Mouse (Mus musculus): Measurements from ENCODE around the gene Ripor2.

Gene Ripor2

DNA sequence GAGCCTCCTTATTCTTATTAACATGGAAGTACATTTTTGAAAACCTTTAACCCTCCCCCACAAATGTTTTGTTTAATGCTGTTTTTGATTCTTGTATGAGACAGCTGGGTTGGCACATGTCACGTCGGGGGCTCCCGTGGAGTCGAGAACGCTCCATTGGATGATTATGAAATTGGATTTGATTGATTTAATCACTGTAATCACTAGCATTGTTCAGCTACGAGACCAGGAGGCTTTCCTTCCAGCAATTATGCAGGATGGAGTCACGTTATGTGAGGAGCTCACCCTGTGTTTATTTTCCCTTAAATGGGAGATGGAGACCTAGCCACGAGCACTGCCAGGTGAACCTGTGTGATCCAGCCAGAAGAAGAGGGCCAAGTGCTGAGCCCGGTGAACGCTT, at the start of gene Ripor2:
Ripor2 (plus strand) TSS at position 357 of the 400 bp plus-strand sequence.
- DNase-seq (ENCODE audit: low spot score in 2 of 2): no peak

DNA sequence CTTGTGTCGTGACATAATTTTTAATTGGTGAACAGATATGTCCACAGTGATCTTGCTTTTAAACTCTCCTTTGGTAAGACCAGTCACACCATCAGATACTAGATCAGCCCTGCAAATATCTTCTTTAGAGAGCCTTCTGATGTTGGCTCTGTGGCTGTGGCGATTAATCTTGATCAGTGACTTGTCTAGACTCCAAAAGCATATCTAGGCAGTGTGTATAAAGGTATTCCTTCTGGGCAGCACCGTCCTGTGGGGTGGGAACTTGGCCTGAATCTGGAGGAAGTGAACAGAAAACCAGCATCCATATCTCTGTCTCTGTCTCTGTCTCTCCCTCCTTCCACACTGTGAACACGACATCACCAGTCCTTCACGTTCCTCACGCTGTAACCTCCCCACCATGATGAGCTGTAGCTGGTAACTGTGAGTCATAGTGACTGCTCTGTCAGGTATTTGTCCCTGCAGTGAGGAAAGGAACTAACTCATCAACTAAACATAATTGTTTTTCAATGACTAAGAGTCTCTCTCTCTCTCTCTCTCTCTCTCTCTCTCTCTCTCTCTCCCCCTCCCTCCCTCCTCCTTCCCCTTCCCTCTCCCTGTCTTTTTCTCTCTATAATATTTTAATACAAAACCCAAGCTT, 45.3 kb upstream of the Ripor2 start:
- no peak for DNase-seq (ENCODE audit: low spot score in 2 of 2)

DNA sequence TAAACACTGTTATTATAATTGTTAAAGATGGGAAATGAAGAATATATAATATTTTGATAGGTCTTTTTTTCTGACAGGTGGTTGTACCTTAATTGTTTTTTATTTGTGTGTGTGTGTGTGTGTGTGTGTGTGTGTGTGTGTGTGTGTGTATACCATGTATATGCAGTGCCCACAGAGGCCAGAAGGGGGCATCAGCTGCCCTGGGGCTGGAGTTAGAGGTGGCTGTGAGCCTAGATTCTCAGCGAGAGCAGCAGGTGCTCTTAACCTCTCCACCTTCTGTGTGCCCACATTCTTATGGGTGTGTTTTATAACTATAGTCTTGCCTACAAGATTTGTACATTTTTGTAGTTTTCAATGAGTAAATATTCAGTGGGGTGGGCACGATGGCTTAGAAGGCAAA, 44.0 kb upstream of the Ripor2 start:
- DNase-seq (ENCODE audit: low spot score in 2 of 2): no peak

DNA sequence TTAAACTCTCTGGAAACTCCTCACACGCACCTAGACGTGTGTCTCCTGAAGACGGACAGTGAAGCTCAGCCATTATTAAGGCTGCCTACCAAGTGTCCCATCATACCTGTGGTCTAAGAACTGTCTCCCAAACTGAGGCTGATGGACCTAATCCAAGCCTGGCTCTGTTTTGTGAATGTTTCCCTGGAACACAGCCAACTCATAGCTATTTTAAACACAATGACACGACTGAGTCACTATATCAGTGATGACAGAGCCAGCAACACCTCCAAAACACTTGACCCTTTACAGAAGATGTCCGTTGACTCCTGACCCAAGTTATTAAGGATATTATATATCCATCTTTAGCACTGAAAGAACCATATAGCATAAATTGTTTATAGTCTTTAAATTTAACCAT, 43.0 kb upstream of the Ripor2 start:
- DNase-seq (ENCODE audit: low spot score in 2 of 2): no peak

DNA sequence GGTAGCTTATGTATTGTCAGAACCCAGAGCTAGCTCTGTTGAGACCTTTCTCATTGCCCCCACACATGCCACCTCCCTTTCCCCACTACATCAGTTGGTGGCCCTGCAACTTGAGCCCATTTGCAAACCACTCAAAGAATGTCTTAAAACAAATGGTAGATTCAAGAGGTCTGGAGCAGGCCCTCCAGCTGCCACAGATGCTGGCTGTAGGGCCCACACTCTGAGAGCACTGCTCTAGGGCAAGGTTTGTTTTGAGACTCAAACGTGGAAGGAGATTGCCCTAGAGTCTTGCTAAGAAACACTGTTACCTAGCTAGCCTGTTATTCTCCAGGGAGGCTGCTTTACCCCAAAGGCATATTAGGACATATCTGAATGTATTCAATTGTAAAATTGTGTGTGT, 36.3 kb upstream of the Ripor2 start:
- DNase-seq (ENCODE audit: low spot score in 2 of 2): no peak

DNA sequence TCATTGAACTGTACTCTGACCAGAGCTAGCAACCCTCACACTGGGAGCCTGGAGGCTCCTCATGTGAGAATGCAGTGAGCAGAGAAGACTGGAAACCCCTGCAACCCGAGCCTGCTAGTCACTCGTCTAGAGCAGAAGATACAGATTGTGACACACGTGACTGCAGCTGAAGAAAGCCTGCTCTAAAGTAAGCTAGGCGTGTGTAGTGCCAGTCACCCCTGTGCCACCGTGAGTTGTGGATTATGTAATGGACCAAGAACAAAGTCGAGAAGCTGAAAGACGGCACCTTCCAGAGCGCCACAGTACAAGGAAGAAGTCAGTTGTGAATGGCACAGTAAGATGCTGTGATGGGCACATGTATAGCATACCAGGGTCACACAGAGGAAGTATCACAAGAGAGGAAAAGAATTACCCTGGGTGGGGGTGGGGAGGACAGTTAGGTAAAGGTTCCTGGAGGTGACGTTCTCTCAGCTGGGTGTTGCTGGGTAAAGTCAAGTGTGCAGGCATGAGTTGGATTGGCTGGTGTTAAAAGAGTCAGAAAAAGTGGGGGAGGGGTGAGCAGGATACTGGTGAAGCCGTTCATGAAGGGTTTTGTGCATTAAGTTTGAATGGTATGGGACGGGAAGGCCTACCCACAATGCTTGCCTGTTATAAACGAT, 35.1 kb upstream of the Ripor2 start:
- no peak for DNase-seq (ENCODE audit: low spot score in 2 of 2)

DNA sequence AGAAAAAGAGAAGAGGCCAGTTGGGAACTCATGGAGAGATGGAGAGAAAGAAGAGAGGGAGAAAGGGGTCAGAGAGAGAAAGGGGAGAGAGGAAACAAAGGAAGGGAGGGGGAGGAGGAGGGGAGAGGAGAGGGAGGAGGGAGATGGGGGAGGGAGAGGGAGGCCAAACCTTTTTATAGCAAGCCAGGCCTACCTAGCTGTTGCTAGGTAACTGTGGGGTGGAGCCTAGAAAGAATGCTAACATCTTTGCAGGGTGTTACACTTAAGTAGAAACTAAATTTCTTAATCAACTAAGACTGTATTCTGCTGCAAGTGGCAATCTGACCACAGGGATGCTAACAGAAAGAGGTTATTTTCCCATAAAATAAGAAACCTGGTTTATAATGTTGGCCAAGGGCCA, 33.1 kb upstream of the Ripor2 start:
- no peak for DNase-seq (ENCODE audit: low spot score in 2 of 2)

DNA sequence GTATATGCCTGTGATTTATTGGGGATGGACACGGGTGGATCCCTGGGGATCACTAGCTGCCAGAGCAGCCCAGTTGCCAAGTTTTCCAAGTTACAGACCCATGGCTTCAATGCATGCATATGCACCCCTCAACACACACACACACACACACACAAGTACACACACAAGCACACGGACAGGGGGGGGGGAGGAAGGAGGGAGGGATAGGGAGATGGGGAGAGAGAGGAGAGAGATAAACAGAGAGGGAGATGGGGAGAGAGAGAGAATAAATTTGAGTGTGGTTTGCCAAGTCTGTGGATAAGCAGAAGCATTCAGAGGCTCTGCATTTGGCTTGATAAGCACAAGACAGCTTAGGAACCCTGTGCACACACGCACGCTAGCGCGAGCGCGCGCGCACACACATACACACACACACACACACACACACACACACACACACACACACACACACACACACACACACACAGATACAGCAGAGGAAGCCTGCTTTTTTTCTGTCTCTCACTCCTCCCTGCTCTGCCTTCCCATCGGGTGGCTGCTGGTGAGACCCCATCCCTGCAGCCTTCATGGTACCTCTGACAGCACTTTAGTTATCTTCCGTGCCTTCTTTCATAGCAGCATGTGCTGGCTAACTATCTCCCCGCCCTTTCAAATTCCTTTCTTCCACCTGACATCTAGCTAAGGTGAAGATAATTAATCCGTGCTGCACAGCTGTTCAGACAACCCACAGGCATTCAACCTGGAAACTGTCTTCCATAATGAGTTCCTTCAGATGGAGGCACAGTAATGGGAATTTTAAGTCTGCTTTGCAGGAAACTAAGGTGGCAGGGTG, 30.7 kb upstream of the Ripor2 start:
- no peak for DNase-seq (ENCODE audit: low spot score in 2 of 2)

DNA sequence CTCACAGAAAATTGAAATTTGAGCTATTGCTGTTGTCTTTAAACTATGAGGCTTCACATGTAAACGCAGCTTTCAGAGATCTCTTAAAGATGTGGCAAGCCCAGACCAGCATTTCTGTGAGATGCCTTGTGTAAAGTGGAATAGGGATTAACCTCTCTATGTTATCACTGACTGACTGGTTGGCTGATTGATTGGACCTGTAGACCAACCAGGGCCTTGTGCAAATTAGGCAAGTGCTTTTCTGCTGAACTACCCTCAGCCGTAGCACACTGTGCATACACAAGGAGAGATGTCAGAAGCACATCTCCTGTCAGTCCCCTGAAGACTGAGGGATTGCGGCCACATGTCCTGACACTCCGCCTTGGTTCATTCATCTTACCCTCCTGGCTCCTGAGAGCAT, 29.9 kb upstream of the Ripor2 start:
- no peak for DNase-seq (ENCODE audit: low spot score in 2 of 2)

DNA sequence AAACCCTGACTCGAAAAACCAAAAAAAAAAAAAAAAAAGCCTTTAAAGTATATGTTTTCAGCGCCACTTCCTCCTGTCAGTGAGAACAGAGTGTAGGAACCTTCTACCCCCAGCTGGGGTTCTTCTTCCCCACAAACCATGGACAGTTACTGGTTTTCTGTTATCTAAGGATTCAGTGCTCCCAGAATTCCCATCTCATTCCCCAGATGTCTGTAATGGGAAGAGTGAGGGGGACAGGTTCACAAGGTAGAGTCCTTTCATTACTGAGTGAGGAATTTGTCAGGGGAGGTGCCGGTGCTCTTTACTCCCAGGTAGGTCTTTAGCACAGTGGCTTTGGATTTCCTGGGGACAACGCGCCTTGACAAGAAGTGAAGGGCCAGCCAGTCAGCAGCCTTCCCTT, 20.6 kb upstream of the Ripor2 start:
- no peak for DNase-seq (ENCODE audit: low spot score in 2 of 2)

DNA sequence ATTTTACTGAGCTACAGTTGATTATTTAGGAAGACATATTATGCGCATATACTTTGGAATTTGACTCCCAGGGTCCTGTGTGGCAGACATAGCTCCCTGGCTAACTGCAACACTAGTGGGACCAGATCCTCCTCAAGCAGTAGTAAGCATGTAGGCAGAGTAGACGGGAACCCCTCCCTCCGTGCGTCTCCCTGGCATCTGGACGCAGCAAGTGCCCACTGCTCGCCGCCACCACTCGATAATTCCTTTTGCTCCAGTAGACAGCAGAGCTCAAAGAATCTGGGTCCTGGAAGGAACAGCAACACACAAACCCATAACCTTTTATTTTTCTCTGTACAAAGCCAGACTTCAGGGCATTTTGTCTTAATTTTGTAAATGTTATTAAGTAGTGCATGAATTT, 17.3 kb upstream of the Ripor2 start:
- DNase-seq (ENCODE audit: low spot score in 2 of 2): no peak

DNA sequence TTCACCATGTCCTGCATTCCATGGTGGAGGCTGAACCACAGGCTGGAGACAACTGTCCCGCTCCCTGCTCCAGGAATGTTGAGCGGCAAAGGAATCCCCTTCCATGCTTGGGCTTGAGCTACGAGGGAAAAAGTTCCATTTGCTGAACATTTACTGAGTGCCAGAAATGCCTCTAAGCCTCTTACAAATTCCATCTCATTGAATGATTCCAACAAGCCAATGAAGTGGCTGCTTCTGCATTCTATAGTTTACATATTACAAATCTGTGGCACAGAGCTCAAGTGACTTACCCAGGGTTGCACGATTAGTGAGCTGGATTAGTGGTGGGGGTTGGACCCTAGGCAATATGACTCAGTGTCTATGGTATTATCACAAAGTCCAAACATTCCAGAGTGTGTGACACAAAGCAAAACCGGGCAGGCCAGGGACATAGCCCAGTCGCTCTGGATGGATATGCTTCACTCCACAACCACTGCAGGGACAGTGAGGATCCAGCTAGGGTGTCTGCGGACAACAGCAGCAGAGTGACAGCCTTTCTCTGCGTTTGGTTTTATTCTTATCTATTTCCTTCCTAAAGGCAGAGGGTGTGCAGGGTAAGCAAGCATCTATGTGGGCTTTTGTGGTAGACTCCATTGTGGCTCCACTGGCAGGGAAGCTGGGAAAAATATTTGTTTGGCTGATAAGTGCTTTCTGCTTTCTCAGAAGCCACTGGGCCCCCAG, 16.6 kb upstream of the Ripor2 start:
- no peak for DNase-seq (ENCODE audit: low spot score in 2 of 2)

DNA sequence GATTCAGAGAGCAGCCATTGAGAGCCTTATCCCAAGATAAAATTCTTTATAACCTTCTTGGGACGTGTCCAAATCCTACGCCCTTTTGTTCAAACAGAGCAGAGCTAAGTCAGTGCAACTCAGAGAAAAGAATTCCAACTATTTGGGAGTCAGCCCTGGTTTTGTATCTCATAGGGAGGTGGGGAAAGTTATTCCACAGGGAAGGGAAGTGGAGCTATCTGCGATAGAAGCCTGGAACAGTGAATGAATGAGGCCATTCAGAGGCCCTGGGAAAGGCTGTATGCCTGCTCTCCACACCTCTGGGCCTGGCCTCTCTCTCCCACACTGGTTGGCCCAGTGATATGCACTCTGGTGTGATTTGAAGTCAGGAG, 16.1 kb upstream of the Ripor2 start:
- DNase-seq (ENCODE audit: low spot score in 2 of 2): no peak

DNA sequence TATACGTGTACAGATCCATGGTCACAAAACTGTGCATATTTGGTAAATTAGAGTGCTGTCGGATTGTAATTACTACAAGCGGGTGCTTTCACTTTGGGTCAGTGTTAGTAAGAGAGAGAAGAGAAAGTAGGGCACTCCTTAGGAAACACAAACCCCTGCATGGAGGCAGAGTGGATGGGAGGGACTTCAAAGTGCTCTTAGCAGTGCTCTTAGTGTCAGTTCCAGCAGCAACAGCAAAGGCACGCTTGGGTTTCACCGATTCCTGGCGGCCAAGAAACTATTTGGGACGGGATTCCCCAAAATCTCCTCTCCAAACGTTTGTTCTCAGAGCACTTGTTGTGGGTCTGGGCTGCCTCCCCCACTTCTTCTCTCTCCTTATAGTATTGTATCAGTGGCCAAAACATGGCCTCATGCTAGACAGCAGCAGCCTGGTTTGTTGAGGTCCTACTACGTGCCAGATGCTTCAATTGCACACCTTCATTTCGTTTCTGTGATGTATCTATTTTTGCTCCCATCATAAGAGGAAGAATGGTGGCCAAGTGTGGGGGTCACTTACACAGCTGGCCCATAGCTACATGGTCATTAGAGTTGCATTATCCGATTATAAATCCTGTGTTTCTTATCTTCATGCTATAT, 14.7 kb upstream of the Ripor2 start:
- no peak for DNase-seq (ENCODE audit: low spot score in 2 of 2)

DNA sequence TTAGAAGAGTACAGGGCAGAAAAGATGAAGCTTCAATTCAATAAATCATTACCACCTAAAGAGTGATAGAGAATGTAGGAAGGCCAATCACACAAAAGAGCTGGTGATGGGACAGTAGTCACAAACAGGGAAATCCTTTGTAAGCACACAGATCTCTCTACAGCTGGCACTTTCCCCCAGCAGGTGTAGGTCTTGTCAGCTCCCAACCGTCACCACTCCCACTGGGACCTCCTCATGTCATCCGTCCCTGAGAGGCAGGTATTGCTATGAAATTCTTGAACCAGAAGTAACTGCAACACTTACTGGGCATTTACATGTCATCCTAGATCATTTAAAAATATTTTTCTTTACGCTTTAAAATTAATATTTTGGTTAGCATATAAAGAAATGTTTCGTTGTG, 12.9 kb upstream of the Ripor2 start:
- DNase-seq (ENCODE audit: low spot score in 2 of 2): no peak

DNA sequence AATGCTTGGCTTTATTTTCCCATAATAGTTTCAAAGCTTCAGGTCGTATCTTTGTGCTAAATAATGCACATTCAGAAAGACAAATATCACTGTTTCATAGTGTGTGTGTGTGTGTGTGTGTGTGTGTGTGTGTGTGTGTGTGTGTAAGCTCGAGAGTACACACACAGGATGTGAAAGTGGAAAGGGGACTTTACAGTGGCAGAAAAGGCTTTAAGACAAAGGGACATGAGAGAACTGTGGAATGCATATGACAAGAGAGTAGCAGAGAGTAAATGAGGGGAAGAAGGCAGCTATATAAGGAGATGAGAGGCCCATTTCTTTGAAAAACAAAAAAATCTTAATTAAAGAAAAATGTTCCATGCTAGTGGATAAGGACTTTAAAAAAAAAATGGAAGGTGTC, 11.3 kb upstream of the Ripor2 start:
- DNase-seq (ENCODE audit: low spot score in 2 of 2): no peak

DNA sequence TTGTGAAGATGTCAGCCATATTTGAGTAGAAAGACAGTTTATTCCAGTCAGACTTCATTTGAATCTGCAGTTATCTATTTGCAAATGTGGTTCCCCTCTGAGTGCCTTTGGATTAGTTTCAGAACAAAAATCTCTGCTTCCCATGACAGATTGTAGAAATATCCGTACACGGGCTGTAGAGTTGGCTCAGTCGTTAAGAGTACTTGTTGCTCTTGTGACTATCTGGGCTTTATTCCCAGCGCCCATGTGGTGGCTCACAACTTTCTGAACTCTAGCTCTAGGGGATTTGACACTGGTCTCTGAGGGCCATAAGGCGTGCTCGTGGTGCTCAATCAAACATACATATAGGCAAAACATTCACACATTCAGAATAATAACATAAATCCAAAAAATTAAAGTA, 10.1 kb upstream of the Ripor2 start:
- DNase-seq (ENCODE audit: low spot score in 2 of 2): no peak

DNA sequence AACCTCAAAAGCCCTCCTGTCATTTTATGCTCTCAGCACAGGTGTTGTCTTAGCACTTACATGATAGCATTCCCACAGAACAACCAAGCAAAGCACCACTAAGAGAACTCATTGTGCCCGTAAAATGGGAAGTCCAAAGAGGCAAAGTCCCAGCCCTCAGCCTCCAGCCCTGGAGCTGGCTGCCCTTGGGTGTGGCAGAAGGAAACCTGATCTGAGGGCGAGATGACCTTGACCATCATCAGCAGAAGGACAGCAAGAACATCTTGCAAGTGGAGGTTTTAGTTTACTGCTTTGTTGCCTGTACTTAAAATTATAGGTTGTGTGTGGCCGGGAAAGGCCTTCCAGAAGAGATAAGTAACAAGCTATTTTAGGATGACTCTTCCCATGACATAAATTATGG, 6.9 kb upstream of the Ripor2 start:
- no peak for DNase-seq (ENCODE audit: low spot score in 2 of 2)

DNA sequence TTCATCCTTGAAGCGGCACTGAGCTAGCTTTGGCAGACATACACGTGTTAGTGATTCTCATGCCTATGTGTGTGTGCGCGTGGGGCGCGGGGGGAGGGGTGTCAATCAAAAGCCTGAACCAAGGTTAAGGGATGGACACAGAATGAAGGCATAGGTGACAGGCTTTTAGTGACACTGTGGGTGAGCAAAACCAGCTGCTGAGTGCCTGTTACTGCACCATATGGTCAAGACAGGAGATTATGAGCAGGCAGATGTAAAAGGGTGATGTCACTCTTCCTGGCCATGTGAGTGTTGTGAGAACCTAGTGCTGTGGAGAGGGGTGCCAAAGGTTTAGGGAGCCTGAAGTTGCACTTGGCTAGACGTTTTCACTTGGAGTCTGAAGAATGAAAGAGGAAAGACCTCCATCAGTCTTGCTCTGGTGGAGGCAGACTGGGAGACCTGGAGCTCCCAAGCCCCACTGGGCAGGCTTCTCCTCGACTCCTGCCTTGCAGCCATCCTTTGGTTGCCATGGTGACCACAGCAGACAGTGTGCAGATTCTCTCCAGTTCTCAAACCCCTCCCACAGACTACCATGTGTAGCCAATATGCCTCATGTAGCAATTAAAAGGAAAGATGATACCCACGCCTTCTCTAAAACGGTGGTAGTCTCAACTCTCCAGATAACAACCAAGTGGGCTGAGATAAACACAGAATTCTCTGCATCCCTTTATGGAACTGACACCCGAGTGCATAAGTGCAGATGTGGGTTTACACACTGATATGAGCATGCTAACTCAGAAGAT, 5.5 kb upstream of the Ripor2 start:
- DNase-seq (ENCODE audit: low spot score in 2 of 2): peak; percentile 80 to 90

DNA sequence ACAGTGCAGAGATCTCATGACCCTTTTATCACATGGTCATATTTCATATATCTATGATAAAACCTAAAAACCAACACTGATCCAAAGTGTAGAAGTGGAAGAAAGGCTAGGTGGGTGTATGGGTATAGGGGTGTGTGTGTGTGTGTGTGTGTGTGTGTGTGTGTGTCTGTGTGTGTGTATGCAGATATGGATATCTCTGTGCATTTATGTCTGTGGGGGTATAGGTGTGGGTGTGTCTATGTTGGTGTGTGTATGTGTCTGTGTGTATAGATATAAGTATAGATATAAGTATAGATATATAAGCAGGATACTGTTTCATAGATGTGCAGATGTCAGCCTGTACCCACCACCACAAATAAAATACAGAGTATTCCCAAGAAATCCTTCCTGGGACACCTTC, 3.7 kb upstream of the Ripor2 start:
- no peak for DNase-seq (ENCODE audit: low spot score in 2 of 2)

DNA sequence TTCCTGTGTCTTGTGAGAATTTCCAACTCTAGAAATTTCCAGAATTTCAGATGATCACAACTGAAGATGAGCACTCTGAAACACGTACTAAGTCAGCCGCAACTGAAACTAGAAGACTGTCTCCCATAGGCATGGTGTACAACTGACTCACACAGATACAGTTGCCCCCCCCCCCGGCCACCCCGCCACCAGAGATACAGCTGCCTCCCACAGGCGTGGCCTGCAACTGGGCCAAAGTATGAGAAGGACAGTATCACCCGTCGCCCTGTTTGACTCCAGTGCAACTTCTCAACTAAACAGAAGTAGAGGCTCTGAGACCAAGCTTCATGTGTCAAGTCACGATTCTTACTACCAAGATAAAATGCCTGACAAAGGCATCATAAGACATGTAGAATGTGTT, 1.2 kb upstream of the Ripor2 start:
- no peak for DNase-seq (ENCODE audit: low spot score in 2 of 2)

All from right cerebral cortex, postnatal 36 days (tissue).